Mouse (Mus musculus): ENCODE measurements around the gene Yaf2.
"Not testable (repeated sequence)": the region's sequence is repeated elsewhere in the genome, so short reads cannot be mapped to it uniquely, and the experiment has no call there.

Yaf2 gene

GRCm38 (mm10) chr15:93336925-93337761 lies at the start of gene Yaf2:
Yaf2 (minus strand) TSS chr15:93336935.
- peak; percentile 87 to 93 for DNase-seq

GRCm38 (mm10) chr15:93381337-93381736 lies 44.6 kb upstream of the Yaf2 start:
- DNase-seq, result no peak

GRCm38 (mm10) chr15:93379177-93379576 lies 42.4 kb upstream of the Yaf2 start:
- no peak for DNase-seq

- no peak for DNase-seq
Measured at GRCm38 (mm10) chr15:93375696-93376095, 39.0 kb upstream of the Yaf2 start.

- not testable (repeated sequence) for DNase-seq
Measured at GRCm38 (mm10) chr15:93372525-93373119, 35.9 kb upstream of the Yaf2 start.

- DNase-seq, result no peak
Measured at GRCm38 (mm10) chr15:93371838-93372237, 35.1 kb upstream of the Yaf2 start.

- peak; percentile 26 to 46 for DNase-seq
Measured at GRCm38 (mm10) chr15:93368558-93368957, 31.8 kb upstream of the Yaf2 start.

- DNase-seq, result peak; percentile 54 to 65
Measured at GRCm38 (mm10) chr15:93365561-93365960, 28.8 kb upstream of the Yaf2 start.

GRCm38 (mm10) chr15:93358346-93359095 lies 21.8 kb upstream of the Yaf2 start:
- DNase-seq, result no peak

GRCm38 (mm10) chr15:93340630-93341379 lies 4.1 kb upstream of the Yaf2 start:
- DNase-seq, result no peak

GRCm38 (mm10) chr15:93336658-93336924 lies 144 bp downstream of the Yaf2 start:
- DNase-seq, result no peak

- peak; percentile 71 to 83 for DNase-seq
Measured at GRCm38 (mm10) chr15:93335821-93336657, 696 bp downstream of the Yaf2 start.

GRCm38 (mm10) chr15:93331256-93331655 lies 5.5 kb downstream of the Yaf2 start:
- no peak for DNase-seq

GRCm38 (mm10) chr15:93327235-93327634 lies 9.5 kb downstream of the Yaf2 start:
- no peak for DNase-seq

- no peak for DNase-seq
Measured at GRCm38 (mm10) chr15:93326651-93327050, 10.1 kb downstream of the Yaf2 start.

- no peak for DNase-seq
Measured at GRCm38 (mm10) chr15:93325360-93325759, 11.4 kb downstream of the Yaf2 start.

- DNase-seq, result no peak
Measured at GRCm38 (mm10) chr15:93318781-93319180, 18.0 kb downstream of the Yaf2 start.

GRCm38 (mm10) chr15:93310304-93310703 lies 26.4 kb downstream of the Yaf2 start:
- not testable (repeated sequence) for DNase-seq

- no peak for DNase-seq
Measured at GRCm38 (mm10) chr15:93298197-93298596, 38.5 kb downstream of the Yaf2 start.

- DNase-seq, result no peak
Measured at GRCm38 (mm10) chr15:93294483-93294882, 42.3 kb downstream of the Yaf2 start.

GRCm38 (mm10) chr15:93288321-93288720 lies 48.4 kb downstream of the Yaf2 start:
- DNase-seq, result no peak

GRCm38 (mm10) chr15:93287628-93288027 lies 49.1 kb downstream of the Yaf2 start:
- DNase-seq, result no peak

Data from kidney, postnatal 4 days (tissue).